Mouse (Mus musculus): ENCODE measurements around the gene Smpd3. TPM values are rescaled to one million over a fixed set of nuclear protein-coding genes. Genes with fewer than 3 reads are reported as not detected.
"Not testable (repeated sequence)": the region's sequence is repeated elsewhere in the genome, so short reads cannot be mapped to it uniquely, and the experiment has no call there.

The Smpd3 gene
- polyA plus RNA-seq, 1 experiment from 2014 or later = 55.0 TPM

- Histone ChIP-seq H3K27ac (ENCODE audit: low read depth, low read length) (no peak overlapping the region), H3K4me1 (ENCODE audit: control insufficient read depth, insufficient read depth, low read depth, low read length) (peaks cover 7% of the 10 kb centered on the region; the same call in 1 of the 2 replicates), H3K4me2 (ENCODE audit: low read length) (no peak overlapping the region), H3K27me3 (replicated peaks; ENCODE audit: control insufficient read depth, insufficient read depth, low read length) (no peaks in the 10 kb centered on the region), H3K4me3 (ENCODE audit: low read length) (no peak overlapping the region), H3K36me3 (ENCODE audit: control insufficient read depth, insufficient read depth, low read length) (no peaks in the 10 kb centered on the region), H3K9ac (ENCODE audit: low read depth, low read length) (no peak overlapping the region), H3K9me3 (ENCODE audit: control insufficient read depth, low read length) (no peaks in the 10 kb centered on the region)
- 90% methylated on average over 6 of the region's 6 CpGs for WGBS
- no peak for ATAC-seq
Measured at GRCm38 (mm10) chr8:106315402-106316187, 22.2 kb downstream of the Smpd3 start.

- Histone ChIP-seq H3K4me2 (ENCODE audit: low read length) (no peak overlapping the region), H3K9me3 (ENCODE audit: control insufficient read depth, low read length) (no peaks in the 10 kb centered on the region), H3K27ac (ENCODE audit: low read depth, low read length) (no peak overlapping the region), H3K27me3 (replicated peaks; ENCODE audit: control insufficient read depth, insufficient read depth, low read length) (no peaks in the 10 kb centered on the region), H3K36me3 (ENCODE audit: control insufficient read depth, insufficient read depth, low read length) (no peaks in the 10 kb centered on the region), H3K4me3 (ENCODE audit: low read length) (no peak overlapping the region), H3K4me1 (ENCODE audit: control insufficient read depth, insufficient read depth, low read depth, low read length) (peaks cover 7% of the 10 kb centered on the region; the same call in 1 of the 2 replicates), H3K9ac (ENCODE audit: low read depth, low read length) (no peak overlapping the region)
- 52% methylated on average over 2 of the region's 2 CpGs for WGBS
- no peak for ATAC-seq
Measured at GRCm38 (mm10) chr8:106313799-106314198, 24.0 kb downstream of the Smpd3 start.

GRCm38 (mm10) chr8:106313120-106313737 lies 24.6 kb downstream of the Smpd3 start:
- H3K27me3 ChIP-seq (replicated peaks; ENCODE audit: control insufficient read depth, insufficient read depth, low read length) = no peaks in the 10 kb centered on the region
- no peak for ATAC-seq
- H3K4me3 ChIP-seq (ENCODE audit: low read length) = no peak overlapping the region
- WGBS = 84% methylated on average over 6 of the region's 6 CpGs
- H3K4me2 ChIP-seq (ENCODE audit: low read length) = no peak overlapping the region
- no peaks in the 10 kb centered on the region for H3K9me3 ChIP-seq (ENCODE audit: control insufficient read depth, low read length)
- H3K9ac ChIP-seq (ENCODE audit: low read depth, low read length) = no peak overlapping the region
- no peaks in the 10 kb centered on the region for H3K36me3 ChIP-seq (ENCODE audit: control insufficient read depth, insufficient read depth, low read length)
- H3K27ac ChIP-seq (ENCODE audit: low read depth, low read length) = no peak overlapping the region
- H3K4me1 ChIP-seq (ENCODE audit: control insufficient read depth, insufficient read depth, low read depth, low read length) = peaks cover 7% of the 10 kb centered on the region; the same call in 1 of the 2 replicates

GRCm38 (mm10) chr8:106311967-106312366 lies 25.8 kb downstream of the Smpd3 start:
- Histone ChIP-seq H3K27me3 (replicated peaks; ENCODE audit: control insufficient read depth, insufficient read depth, low read length) (no peaks in the 10 kb centered on the region), H3K36me3 (ENCODE audit: control insufficient read depth, insufficient read depth, low read length) (no peaks in the 10 kb centered on the region), H3K27ac (ENCODE audit: low read depth, low read length) (no peak overlapping the region), H3K9me3 (ENCODE audit: control insufficient read depth, low read length) (no peaks in the 10 kb centered on the region), H3K4me3 (ENCODE audit: low read length) (no peak overlapping the region), H3K4me1 (ENCODE audit: control insufficient read depth, insufficient read depth, low read depth, low read length) (peaks cover 5% of the 10 kb centered on the region; the same call in 1 of the 2 replicates), H3K9ac (ENCODE audit: low read depth, low read length) (no peak overlapping the region), H3K4me2 (ENCODE audit: low read length) (no peak overlapping the region)
- WGBS = 88% methylated on average over 1 of the region's 1 CpGs
- no peak for ATAC-seq

- WGBS = 90% methylated on average over 5 of the region's 5 CpGs
- no peak overlapping the region for H3K4me2 ChIP-seq (ENCODE audit: low read length)
- H3K4me1 ChIP-seq (ENCODE audit: control insufficient read depth, insufficient read depth, low read depth, low read length) = peaks cover 6% of the 10 kb centered on the region
Measured at GRCm38 (mm10) chr8:106310026-106310652, 27.6 kb downstream of the Smpd3 start.

GRCm38 (mm10) chr8:106308082-106308786 lies 29.6 kb downstream of the Smpd3 start:
- WGBS = 58% methylated on average over 6 of the region's 6 CpGs
- H3K4me3 ChIP-seq (ENCODE audit: low read length); H3K9ac ChIP-seq (ENCODE audit: low read depth, low read length); H3K36me3 ChIP-seq (ENCODE audit: control insufficient read depth, insufficient read depth, low read length); H3K27ac ChIP-seq (ENCODE audit: low read depth, low read length); H3K27me3 ChIP-seq (replicated peaks; ENCODE audit: control insufficient read depth, insufficient read depth, low read length); H3K4me1 ChIP-seq (ENCODE audit: control insufficient read depth, insufficient read depth, low read depth, low read length); H3K9me3 ChIP-seq (ENCODE audit: control insufficient read depth, low read length); H3K4me2 ChIP-seq (ENCODE audit: low read length): not testable (repeated sequence)
- peak; percentile 57; the same call in 1 of the 2 replicates for ATAC-seq

More at GRCm38 (mm10) chr8:106310026-106310652, 27.6 kb downstream of the Smpd3 start:
- H3K36me3 ChIP-seq (ENCODE audit: control insufficient read depth, insufficient read depth, low read length) = no peaks in the 10 kb centered on the region
- H3K27ac ChIP-seq (ENCODE audit: low read depth, low read length) = no peak overlapping the region
- H3K4me3 ChIP-seq (ENCODE audit: low read length) = no peak overlapping the region
- ATAC-seq = no peak
- no peaks in the 10 kb centered on the region for H3K9me3 ChIP-seq (ENCODE audit: control insufficient read depth, low read length)
- no peaks in the 10 kb centered on the region for H3K27me3 ChIP-seq (replicated peaks; ENCODE audit: control insufficient read depth, insufficient read depth, low read length)
- no peak overlapping the region for H3K9ac ChIP-seq (ENCODE audit: low read depth, low read length)

GRCm38 (mm10) chr8:106307586-106307985 lies 30.2 kb downstream of the Smpd3 start:
- no peak overlapping the region for H3K4me3 ChIP-seq (ENCODE audit: low read length)
- ATAC-seq = peak; percentile 25; the same call in 1 of the 2 replicates
- no peaks in the 10 kb centered on the region for H3K36me3 ChIP-seq (ENCODE audit: control insufficient read depth, insufficient read depth, low read length)
- H3K27me3 ChIP-seq (replicated peaks; ENCODE audit: control insufficient read depth, insufficient read depth, low read length) = no peaks in the 10 kb centered on the region
- WGBS = 51% methylated on average over 2 of the region's 2 CpGs
- H3K4me2 ChIP-seq (ENCODE audit: low read length) = no peak overlapping the region
- H3K9me3 ChIP-seq (ENCODE audit: control insufficient read depth, low read length) = no peaks in the 10 kb centered on the region
- H3K9ac ChIP-seq (ENCODE audit: low read depth, low read length) = no peak overlapping the region
- H3K27ac ChIP-seq (ENCODE audit: low read depth, low read length) = no peak overlapping the region
- peaks cover 6% of the 10 kb centered on the region for H3K4me1 ChIP-seq (ENCODE audit: control insufficient read depth, insufficient read depth, low read depth, low read length)

- not testable (repeated sequence) for H3K4me3 ChIP-seq (ENCODE audit: low read length); H3K27me3 ChIP-seq (replicated peaks; ENCODE audit: control insufficient read depth, insufficient read depth, low read length); H3K9me3 ChIP-seq (ENCODE audit: control insufficient read depth, low read length); H3K4me2 ChIP-seq (ENCODE audit: low read length); H3K9ac ChIP-seq (ENCODE audit: low read depth, low read length); H3K36me3 ChIP-seq (ENCODE audit: control insufficient read depth, insufficient read depth, low read length); H3K27ac ChIP-seq (ENCODE audit: low read depth, low read length); H3K4me1 ChIP-seq (ENCODE audit: control insufficient read depth, insufficient read depth, low read depth, low read length)
- ATAC-seq = peak; percentile 57; the same call in 1 of the 2 replicates
- WGBS = 34% methylated on average over 2 of the region's 2 CpGs
Measured at GRCm38 (mm10) chr8:106306711-106307248, 31.0 kb downstream of the Smpd3 start.

Measured in hindbrain, embryonic 16.5 days (tissue).